Mouse (Mus musculus): Measurements from ENCODE around the gene Galnt7. TPM values are rescaled to one million over a fixed set of nuclear protein-coding genes. Genes with fewer than 3 reads are reported as not detected.
A peak's percentile ranks its signal among the peaks of the same experiment; 100 is the strongest.

Galnt7 gene
- polyA plus RNA-seq, 2 experiments: 7.8 to 11.2 TPM

DNA sequence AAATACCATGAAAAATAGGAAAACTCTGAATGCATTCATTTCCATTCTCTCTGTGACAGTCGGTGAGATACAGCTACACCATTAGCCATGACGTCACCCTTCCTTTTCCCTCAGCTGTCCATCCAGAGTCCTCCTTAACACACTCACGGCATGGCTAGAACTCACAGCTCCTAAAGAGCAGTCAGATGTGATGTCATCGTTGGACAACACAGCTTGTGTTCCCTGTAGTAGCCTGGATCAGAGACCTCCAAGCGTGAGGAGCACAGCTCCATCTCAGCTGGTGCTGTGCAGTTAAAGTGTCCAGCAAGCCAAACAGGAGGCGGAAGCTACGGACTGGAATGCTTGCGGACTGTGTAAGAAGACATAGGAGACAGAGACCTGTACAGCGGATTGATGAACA is 91.9 kb downstream of the Galnt7 start:
- TF ChIP-seq POLR2A (IDR thresholded peaks at IDR 0.05; ENCODE audit: borderline replicate concordance, extremely low read depth, insufficient read depth, insufficient read length): no peak
- peak; percentile 47; the same call in 1 of the 2 replicates for ATAC-seq (ENCODE audit: low FRiP score, low read depth)
- Histone ChIP-seq H3K27me3 (ENCODE audit: control insufficient read depth, insufficient read depth, low read length) (no peaks in the 10 kb centered on the region), H3K4me2 (replicated peaks; ENCODE audit: low read depth, low read length, severe bottlenecking) (no peak overlapping the region), H3K4me1 (ENCODE audit: control insufficient read depth, insufficient read depth, low read length) (peaks cover 3% of the 10 kb centered on the region; the same call in 1 of the 2 replicates), H3K36me3 (ENCODE audit: control insufficient read depth, insufficient read depth, low read length) (no peaks in the 10 kb centered on the region), H3K9me3 (ENCODE audit: control insufficient read depth, low read length) (no peaks in the 10 kb centered on the region), H3K9ac (ENCODE audit: low read depth, low read length, severe bottlenecking) (no peak overlapping the region), H3K4me3 (replicated peaks; ENCODE audit: low read length) (no peak overlapping the region), H3K27ac (replicated peaks; ENCODE audit: low read depth, low read length) (no peak overlapping the region)
- WGBS: 83% methylated on average over 9 of the region's 9 CpGs
- DNase-seq (ENCODE audit: low spot score): no peak

DNA sequence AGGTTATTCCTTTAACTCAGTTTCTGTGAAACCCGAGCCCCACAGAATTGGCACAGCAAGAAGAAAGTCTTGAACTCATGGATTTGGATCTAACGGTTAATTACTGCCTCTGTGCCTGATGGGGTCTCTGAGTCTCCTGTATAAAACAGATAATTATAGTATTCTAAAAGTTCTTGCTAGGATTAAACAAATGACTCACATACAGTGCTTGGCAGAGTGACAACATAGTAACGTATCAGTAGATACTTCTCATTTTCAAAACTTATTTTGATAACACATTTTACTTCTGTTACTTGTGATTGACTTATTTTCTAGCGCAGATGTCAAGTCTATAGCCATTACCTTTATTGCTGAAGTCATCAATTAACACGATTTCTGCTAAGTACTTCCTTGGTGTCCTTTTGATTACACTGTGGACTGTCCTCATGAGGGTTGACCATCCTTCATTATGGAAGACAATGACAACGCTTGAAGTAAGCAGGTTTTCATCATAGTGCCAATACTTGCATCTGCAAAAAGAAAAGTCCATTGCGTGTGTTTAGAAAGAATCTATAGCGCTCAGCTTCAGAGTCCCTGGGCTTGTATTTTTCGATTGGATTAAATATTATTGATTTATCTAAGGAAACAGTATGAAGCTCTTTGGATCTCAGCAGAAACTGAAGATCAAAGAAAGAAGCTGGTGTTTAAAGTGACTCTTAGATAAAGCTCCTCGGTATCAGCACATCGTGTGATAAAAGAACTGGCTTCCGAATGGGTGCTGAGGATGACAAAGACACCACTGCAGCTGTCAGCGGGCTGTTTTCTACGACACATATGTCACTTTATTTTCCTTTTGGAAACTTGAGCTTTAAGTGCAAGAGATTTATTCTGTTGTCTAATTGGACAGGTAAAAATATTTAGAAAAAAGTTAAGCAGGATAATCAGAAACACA is 100.5 kb downstream of the Galnt7 start:
- Histone ChIP-seq H3K9ac (ENCODE audit: low read depth, low read length, severe bottlenecking) (no peak overlapping the region), H3K4me2 (replicated peaks; ENCODE audit: low read depth, low read length, severe bottlenecking) (no peak overlapping the region), H3K9me3 (ENCODE audit: control insufficient read depth, low read length) (no peaks in the 10 kb centered on the region), H3K4me3 (replicated peaks; ENCODE audit: low read length) (no peak overlapping the region), H3K36me3 (ENCODE audit: control insufficient read depth, insufficient read depth, low read length) (no peaks in the 10 kb centered on the region), H3K27ac (replicated peaks; ENCODE audit: low read depth, low read length) (no peak overlapping the region), H3K27me3 (ENCODE audit: control insufficient read depth, insufficient read depth, low read length) (no peaks in the 10 kb centered on the region), H3K4me1 (ENCODE audit: control insufficient read depth, insufficient read depth, low read length) (no peaks in the 10 kb centered on the region)
- no peak for TF ChIP-seq POLR2A (IDR thresholded peaks at IDR 0.05; ENCODE audit: borderline replicate concordance, extremely low read depth, insufficient read depth, insufficient read length)
- 78% methylated on average over 14 of the region's 14 CpGs for WGBS
- ATAC-seq (ENCODE audit: low FRiP score, low read depth): no peak
- DNase-seq (ENCODE audit: low spot score): no peak

DNA sequence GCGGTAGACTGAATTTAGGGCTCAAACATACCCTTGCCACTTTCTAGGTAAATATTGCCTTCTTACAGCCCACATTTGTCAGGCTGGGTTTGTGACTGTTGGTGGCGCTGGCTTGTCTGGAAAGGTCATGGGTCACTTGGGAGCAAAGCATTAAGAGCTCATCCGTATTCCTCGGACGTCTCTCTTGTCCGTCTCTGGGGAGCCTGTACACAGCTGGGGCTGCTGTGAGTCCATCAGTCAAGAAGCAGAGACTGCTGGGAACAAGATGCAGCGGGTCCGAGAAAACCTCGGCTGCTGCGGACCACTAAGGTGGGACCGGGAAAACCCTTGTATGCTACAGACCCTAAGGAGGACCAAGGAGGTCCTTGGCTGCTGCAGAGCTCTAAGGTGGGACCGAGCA is 105.3 kb downstream of the Galnt7 start:
- Histone ChIP-seq H3K9ac (ENCODE audit: low read depth, low read length, severe bottlenecking) (no peak overlapping the region), H3K4me2 (replicated peaks; ENCODE audit: low read depth, low read length, severe bottlenecking) (no peak overlapping the region), H3K9me3 (ENCODE audit: control insufficient read depth, low read length) (no peaks in the 10 kb centered on the region), H3K4me1 (ENCODE audit: control insufficient read depth, insufficient read depth, low read length) (0 out of 2 replicates have a peak, but pooled peaks cover 4% of the 10 kb centered on the region), H3K27me3 (ENCODE audit: control insufficient read depth, insufficient read depth, low read length) (no peaks in the 10 kb centered on the region), H3K4me3 (replicated peaks; ENCODE audit: low read length) (no peak overlapping the region), H3K36me3 (ENCODE audit: control insufficient read depth, insufficient read depth, low read length) (no peaks in the 10 kb centered on the region), H3K27ac (replicated peaks; ENCODE audit: low read depth, low read length) (no peak overlapping the region)
- ATAC-seq (ENCODE audit: low FRiP score, low read depth) (no peak), DNase-seq (ENCODE audit: low spot score) (no peak)
- no peak for TF ChIP-seq POLR2A (IDR thresholded peaks at IDR 0.05; ENCODE audit: borderline replicate concordance, extremely low read depth, insufficient read depth, insufficient read length)
- WGBS: 66% methylated on average over 12 of the region's 12 CpGs

DNA sequence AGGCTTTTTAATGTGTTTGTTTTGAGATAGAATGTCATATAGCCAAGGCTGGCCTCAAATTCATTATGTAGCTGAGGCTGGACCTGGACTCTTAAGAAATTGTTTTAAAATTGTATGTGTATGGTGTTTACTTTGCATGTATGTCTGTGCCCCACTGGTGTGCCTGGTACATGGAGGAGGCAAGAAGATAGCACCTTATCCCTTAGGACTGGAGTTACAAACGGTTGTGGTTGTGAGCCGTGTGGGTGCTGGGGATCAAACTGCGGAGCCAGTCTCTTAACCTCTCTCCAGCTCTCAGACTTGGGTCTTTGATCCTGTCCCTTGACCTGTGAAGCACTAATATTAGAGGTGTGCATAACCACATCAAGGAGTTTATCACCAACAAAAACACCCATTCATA is 106.0 kb downstream of the Galnt7 start:
- TF ChIP-seq POLR2A (IDR thresholded peaks at IDR 0.05; ENCODE audit: borderline replicate concordance, extremely low read depth, insufficient read depth, insufficient read length): no peak
- no peak overlapping the region for H3K4me2 ChIP-seq (replicated peaks; ENCODE audit: low read depth, low read length, severe bottlenecking)
- WGBS: 86% methylated on average over 3 of the region's 3 CpGs
- 0 out of 2 replicates have a peak, but pooled peaks cover 4% of the 10 kb centered on the region for H3K4me1 ChIP-seq (ENCODE audit: control insufficient read depth, insufficient read depth, low read length)
- H3K27me3 ChIP-seq (ENCODE audit: control insufficient read depth, insufficient read depth, low read length): no peaks in the 10 kb centered on the region
- H3K9me3 ChIP-seq (ENCODE audit: control insufficient read depth, low read length): no peaks in the 10 kb centered on the region
- H3K36me3 ChIP-seq (ENCODE audit: control insufficient read depth, insufficient read depth, low read length): no peaks in the 10 kb centered on the region
- ATAC-seq (ENCODE audit: low FRiP score, low read depth) (no peak), DNase-seq (ENCODE audit: low spot score) (no peak)
- no peak overlapping the region for H3K9ac ChIP-seq (ENCODE audit: low read depth, low read length, severe bottlenecking)
- H3K27ac ChIP-seq (replicated peaks; ENCODE audit: low read depth, low read length): no peak overlapping the region
- no peak overlapping the region for H3K4me3 ChIP-seq (replicated peaks; ENCODE audit: low read length)

DNA sequence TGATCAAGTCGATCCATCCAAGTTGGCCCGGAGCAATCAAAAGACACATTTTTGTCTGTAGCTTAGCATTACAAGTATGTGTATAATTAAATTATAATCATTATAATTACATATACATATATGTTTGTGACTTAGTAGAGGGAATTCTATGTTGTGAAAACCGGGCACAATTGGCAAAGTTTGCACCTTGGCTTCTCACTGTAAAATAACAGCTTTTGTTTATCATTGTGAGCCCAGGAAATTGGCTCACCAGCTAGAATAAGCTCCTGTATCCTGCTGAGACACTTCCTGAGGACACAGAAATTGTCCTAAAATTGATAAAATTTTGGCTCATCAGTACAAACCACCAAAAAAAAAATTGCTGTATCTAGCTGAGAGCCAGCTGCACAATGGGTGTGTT is 106.4 kb downstream of the Galnt7 start:
- Histone ChIP-seq H3K4me1 (ENCODE audit: control insufficient read depth, insufficient read depth, low read length) (0 out of 2 replicates have a peak, but pooled peaks cover 4% of the 10 kb centered on the region), H3K27me3 (ENCODE audit: control insufficient read depth, insufficient read depth, low read length) (no peaks in the 10 kb centered on the region), H3K27ac (replicated peaks; ENCODE audit: low read depth, low read length) (no peak overlapping the region), H3K4me3 (replicated peaks; ENCODE audit: low read length) (no peak overlapping the region), H3K9me3 (ENCODE audit: control insufficient read depth, low read length) (no peaks in the 10 kb centered on the region), H3K36me3 (ENCODE audit: control insufficient read depth, insufficient read depth, low read length) (no peaks in the 10 kb centered on the region), H3K4me2 (replicated peaks; ENCODE audit: low read depth, low read length, severe bottlenecking) (no peak overlapping the region), H3K9ac (ENCODE audit: low read depth, low read length, severe bottlenecking) (no peak overlapping the region)
- 88% methylated on average over 3 of the region's 3 CpGs for WGBS
- ATAC-seq (ENCODE audit: low FRiP score, low read depth): no peak
- DNase-seq (ENCODE audit: low spot score): no peak
- no peak for TF ChIP-seq POLR2A (IDR thresholded peaks at IDR 0.05; ENCODE audit: borderline replicate concordance, extremely low read depth, insufficient read depth, insufficient read length)

Measured in limb, embryonic 14.5 days (tissue).